16 mouse cellular contexts compared by ENCODE assay signal in the genomic region with DNA sequence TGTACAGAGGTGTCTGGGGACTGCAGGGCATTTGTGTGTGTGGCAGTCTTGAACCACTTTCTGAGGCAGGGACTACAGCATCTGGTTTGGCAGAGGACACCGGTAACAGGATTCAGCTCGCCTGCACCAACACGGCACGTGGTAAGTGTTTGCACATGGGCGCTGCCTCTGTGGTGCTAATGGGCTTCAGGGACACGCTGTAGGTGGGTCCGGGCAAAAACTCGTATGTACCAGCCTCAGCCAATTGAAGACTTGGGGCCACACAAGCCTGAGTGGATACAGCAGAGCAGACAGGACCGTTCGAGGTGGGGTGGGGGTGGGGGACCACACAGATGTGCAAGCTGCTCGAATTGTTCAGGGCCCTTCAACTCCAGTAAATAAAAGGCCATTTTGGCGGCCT.
"Had no signal": no experiment of that assay in that cellular context is flagged by ENCODE, and none has a peak within 500 bp of the region (broad histone marks: within the 10 kb centered on the region; RNA-seq: fewer than 3 reads in every experiment).

No protein-coding gene starts in this region.

- ATAC-seq: intestine, postnatal 0 days; liver, embryonic 12.5 days; midbrain, embryonic 16.5 days had no signal

- H3K36me3 ChIP-seq: liver, embryonic 12.5 days; neural tube, embryonic 13.5 days had no signal

- H3K9me3 ChIP-seq: liver, embryonic 12.5 days; neural tube, embryonic 13.5 days had no signal

- H3K4me2 ChIP-seq: liver, embryonic 12.5 days; midbrain, embryonic 11.5 days; neural tube, embryonic 13.5 days had no signal

- H3K9ac ChIP-seq: liver, embryonic 12.5 days; neural tube, embryonic 13.5 days had no signal

- DNase-seq: kidney, adult 9 months; kidney, postnatal 4 days; left cerebral cortex, postnatal 4 days; lung, postnatal 4 days; retina, postnatal 1 day; right cerebral cortex, postnatal 4 days; spleen, adult 18-20 months; thymus, adult 18-20 months; thymus, postnatal 14 days had no signal

- H3K4me3 ChIP-seq: layer of hippocampus, adult 2 months; liver, embryonic 12.5 days; neural tube, embryonic 13.5 days had no signal

- H3K4me1 ChIP-seq: neural tube, embryonic 13.5 days had no signal

- H3K27ac ChIP-seq: kidney, postnatal 0 days; layer of hippocampus, adult 2 months; liver, embryonic 12.5 days; neural tube, embryonic 13.5 days had no signal
